Mouse (Mus musculus) right cerebral cortex, adult 18-20 months (tissue): Measurements from ENCODE around the gene Dyrk1b.
A peak's percentile ranks its signal among the peaks of the same experiment; 100 is the strongest.
"Not testable (repeated sequence)": the region's sequence is repeated elsewhere in the genome, so short reads cannot be mapped to it uniquely, and the experiment has no call there.

Experiments
- DNase-seq: peaks from one replicate; pipeline ENCODE4 v3.0.0; 2022; ENCODE audit warnings: mixed read lengths

Gene Dyrk1b

DNA sequence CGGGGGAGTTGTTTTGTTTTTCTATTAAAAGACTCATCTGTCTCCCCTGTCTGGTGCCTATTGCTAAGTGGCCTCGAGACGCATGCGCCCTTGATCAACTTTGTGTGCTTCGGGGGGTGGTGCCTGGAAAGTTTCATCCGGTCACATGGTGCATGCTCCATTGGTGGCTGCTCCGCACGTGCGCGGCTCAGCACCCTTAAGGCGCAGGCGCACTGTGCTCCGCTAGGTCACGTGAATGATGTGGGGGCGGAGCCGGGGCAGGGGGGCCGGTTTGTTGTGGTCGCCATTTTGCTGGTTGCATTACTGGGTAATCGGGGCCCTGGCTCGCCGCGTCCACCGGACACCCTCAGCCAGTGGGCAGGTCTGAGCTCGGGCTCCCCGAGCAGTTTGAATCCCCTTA is at the start of gene Dyrk1b:
Gene Dyrk1b (plus strand): TSS at position 242 of the 400 bp plus-strand sequence.
- peak; percentile 98 for DNase-seq

DNA sequence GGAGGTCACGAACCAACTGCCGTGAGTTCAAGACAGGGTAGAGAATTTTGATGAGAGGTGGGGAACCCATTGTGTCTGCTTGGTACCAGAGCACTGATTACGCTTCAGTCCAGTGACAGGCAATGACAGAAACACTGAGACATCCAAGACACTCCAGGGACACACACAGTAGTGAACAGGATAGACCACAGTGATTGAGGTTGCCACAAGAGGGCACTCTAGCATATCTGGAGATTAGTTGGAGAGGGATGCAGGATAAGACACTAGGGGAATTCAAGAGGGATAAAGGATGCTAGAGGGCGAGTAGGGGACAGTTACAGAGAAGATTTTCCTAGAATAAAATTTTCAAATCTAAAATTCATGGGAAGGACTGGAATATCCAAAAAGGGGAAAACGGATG is 41.7 kb upstream of the Dyrk1b start:
- peak; percentile 35 for DNase-seq

DNA sequence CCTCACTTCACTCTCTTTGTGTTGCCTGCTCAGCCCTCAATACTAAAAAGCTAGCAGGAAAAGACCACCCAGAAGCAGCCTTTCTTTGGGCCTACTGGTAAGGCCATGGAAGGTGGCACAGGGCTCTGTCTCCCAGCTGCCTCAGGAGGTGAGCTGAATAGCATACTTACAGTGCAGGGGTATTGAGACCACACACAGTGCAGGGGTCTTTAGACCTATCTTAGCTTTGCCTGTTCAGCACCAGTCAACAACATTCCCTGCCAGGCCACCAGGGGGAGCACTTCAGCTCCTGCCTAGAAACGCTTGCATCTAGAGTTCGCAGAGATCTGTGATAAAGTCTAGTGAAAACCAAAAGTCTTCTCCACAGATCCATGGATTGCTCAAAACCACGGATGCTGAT is 31.0 kb upstream of the Dyrk1b start:
- DNase-seq: peak; percentile 25

DNA sequence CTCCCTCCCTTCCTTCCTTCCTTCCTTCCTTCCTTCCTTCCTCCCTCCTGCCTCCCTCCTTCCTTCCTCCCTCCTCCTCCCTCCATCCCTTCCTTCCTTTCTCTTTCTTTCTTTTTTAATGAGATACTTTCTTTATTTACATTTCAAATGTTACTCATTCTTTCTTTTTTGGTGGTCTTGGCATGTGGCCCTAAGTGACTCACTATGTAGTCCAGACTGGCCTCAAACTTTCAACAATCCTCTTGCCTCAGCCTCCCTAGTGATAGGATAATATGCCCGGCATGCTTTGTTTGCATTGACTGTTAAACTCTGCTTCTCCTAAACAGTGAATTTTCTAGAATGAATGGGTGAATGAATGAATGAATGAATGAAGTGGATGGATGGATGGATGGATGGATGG is 29.4 kb upstream of the Dyrk1b start:
- DNase-seq: no peak

GRCm38 (mm10) chr7:28151584-28152221 is 27.6 kb upstream of the Dyrk1b start:
- DNase-seq: peak; percentile 42

GRCm38 (mm10) chr7:28153595-28153994 is 25.7 kb upstream of the Dyrk1b start:
- DNase-seq: not testable (repeated sequence)

DNA sequence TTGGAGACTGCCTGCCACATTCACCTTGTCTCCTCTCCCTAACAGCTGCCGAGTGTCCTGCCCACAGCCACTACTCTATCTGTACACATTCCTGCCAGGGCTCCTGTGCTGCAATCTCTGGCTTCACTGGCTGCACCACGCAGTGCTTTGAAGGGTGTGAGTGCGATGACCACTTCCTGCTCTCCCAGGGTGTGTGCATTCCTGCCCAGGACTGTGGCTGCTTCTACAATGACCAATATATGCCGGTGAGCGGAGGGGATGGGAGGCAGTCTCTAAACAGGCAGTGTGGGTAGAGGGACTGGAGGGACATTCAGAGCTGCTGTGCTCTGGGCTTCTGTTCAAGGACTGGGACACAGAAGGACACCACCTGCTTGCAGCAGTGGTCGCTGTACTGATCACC is 20.0 kb upstream of the Dyrk1b start:
- no peak for DNase-seq

- DNase-seq: no peak
These were observed 19.4 kb upstream of the Dyrk1b start for GRCm38 (mm10) chr7:28159893-28160292.

- no peak for DNase-seq
These were observed 18.0 kb upstream of the Dyrk1b start for GRCm38 (mm10) chr7:28161163-28161749.

DNA sequence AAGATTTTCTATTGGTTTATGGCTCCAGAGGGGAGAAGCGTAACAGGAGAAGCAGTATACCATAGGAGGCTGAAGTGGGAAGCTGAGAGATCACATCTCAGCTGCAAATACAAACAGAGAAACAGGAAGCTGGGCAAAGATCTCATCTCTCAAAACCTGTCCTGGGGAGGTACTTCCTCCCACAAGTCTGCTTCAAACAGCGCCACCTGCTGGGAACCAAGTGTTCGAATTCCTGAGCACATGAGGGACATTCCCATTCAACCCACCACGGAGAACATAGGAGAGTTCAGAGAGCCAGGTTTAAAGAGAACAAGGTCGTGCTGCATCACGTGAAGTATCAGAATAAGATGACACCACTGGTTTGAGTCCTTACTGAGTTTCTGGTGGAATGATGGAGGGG is 13.9 kb upstream of the Dyrk1b start:
- no peak for DNase-seq

GRCm38 (mm10) chr7:28168320-28169115 is 10.8 kb upstream of the Dyrk1b start:
- DNase-seq: peak; percentile 30

DNA sequence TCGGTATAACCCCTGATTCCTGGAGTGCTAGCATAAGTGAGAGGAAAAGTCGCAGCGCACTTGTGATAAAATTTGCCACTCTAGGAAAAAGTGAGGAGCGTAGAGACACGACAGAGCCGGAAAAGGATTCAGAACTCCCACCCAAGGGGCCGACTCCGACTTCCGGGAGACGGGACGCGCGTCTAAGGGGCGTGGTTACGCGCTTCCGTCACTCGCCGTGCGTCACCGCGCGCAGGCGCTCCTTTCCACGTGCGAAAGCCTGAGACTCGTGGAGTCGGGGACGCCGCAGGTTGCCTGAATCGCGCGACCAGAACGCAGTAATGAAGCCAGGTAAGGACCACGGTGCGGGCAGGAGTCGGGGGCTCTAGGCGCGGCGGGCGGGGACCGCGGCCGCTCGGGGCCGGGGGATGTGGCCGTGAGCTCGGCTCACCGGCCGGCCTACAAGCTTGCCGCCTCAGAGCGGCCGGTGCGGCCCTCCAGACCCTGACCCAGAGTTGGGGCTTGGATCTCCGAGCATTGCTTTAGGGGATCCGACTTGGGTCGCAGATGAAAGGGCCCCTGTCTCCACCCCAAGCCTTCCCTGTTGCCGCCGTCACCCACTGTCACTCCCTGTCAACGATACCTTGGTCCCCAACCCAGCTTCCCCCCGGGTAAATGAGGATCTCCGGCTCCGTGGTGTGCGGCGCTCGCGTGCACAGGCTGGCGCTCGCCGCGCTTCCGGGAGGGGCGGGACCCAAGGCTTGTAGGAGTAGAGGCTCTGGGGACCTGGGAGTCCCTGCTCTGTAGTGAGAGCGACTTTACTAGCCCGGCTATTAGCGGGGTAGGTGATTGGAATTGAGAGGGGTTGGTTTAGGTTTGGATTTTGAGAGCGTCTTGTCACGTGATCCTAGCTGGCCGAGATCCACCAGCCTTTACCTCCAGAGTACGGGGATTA is 9.5 kb upstream of the Dyrk1b start, which contains the start of gene Fbl:
Gene Fbl (plus strand): TSS at position 222 of the 934 bp plus-strand sequence.
- peak; percentile 95 for DNase-seq

- no peak for DNase-seq
These were observed 3.9 kb upstream of the Dyrk1b start for GRCm38 (mm10) chr7:28175358-28175757.

DNA sequence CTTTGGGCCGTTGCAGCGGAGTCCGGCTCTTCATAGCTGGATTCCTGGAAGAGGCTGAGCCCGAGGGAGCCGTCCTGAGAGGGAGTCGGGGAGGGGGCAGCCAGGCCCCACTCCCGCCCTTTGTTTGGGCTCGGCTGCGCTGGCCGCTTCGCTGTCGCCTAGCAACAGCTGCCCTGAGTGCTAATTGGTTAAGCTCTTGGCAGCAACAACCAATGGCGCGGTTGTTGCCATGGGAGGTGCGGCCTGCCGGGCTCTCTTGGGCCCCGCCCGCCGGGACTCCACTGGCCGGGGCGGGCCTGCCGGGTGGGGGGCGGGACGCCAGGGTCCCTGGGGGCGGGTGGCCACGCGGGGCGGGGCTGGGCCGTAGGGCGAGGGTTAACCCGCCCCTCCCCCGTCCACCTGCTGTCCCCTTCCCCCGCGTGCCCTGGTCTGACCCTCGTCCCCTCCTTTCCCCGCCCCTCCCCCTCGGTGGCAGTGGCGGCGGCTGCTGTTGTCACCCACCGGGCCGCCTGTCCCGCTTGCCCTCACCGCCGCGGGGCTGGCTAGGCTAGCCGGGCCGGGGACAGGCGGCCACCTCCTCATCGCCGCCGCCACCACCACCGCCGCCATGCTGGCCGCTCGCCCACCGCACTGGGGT is 590 bp downstream of the Dyrk1b start:
- peak; percentile 96 for DNase-seq

DNA sequence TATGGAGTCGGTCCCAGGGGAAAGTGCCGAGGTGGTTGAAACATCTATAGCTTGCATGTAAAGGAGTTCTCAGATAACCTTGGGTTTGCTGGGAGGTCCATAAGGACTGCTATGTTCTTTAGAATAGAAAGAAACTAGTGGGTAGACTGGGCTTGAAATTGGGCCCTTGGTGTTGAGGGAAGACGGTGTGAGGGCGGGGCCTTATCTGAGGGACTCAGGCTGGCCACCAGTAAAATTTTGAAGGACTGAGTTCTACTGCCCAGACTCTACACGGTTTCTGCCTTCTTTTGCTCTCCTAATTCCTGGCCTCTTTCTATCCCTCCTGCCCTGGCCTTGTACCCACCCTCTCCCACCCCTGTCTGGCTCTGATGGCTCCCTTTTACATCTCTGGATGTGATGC is 1.6 kb downstream of the Dyrk1b start:
- DNase-seq: no peak

DNA sequence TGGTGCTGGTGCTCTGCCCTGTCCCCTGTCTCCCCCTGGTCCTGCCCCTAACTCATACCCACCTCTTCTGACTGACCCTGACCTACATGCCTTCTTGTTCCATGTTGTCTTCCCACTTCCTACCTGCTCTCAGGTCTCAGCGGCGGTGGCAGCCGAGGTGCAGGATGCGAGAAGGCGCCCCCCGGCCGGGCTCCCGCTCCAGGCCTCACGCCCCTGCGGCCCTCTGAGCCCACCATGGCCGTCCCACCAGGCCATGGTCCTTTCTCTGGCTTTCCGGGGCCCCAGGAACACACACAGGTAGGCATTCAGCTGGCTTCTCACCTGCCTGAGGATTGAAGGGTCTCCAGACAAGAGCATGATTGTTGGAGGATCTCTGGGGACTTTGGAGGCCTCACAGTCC is 2.1 kb downstream of the Dyrk1b start:
- no peak for DNase-seq

GRCm38 (mm10) chr7:28182320-28182719 is 3.1 kb downstream of the Dyrk1b start:
- no peak for DNase-seq

GRCm38 (mm10) chr7:28185884-28186283 is 6.6 kb downstream of the Dyrk1b start:
- no peak for DNase-seq

DNA sequence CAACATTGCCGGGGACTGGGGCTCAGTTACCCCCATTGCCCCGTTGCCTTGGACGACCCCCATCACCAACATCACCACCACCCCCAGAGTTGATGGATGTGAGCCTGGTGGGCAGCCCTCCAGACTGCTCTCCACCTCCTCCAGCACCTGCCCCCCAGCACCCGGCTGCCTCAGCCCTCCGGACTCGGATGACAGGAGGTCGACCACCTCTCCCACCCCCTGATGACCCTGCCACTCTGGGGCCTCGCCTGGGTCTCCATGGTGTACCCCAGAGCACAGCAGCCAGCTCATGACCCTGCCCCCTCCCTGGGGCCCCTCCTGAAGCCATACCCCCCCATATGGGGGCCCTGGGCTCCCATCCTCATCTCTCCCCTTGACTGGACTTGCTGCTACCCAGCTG is 7.4 kb downstream of the Dyrk1b start:
- DNase-seq: no peak

DNA sequence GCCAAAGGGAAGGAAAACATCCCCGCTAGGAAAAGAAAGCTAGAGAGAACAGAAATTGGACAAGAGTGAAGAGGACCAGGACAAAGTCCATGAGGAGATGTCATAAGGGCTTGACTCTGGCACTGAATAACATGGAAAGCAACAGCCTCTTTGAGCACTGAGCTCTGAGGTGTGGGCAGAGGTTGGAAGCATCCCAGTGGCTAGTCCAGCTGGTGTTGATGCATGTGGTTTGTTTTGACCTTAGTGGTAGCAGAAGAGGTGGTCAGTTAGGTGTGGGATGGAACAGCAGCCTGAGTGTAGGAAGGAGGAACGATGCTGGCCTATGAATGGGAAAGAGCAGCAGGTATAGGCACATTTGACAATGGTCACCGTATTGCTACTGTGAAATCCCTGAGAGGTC is 12.2 kb downstream of the Dyrk1b start:
- DNase-seq: no peak

GRCm38 (mm10) chr7:28191903-28192302 is 12.6 kb downstream of the Dyrk1b start:
- no peak for DNase-seq

- no peak for DNase-seq
These were observed 16.3 kb downstream of the Dyrk1b start for GRCm38 (mm10) chr7:28195414-28196098.
